Comparison of ENCODE assay signal across 8 mouse cellular contexts in genomic region chr11:116621258-116621704, GRCm38 (mm10). TPM values are rescaled to one million over a fixed set of nuclear protein-coding genes. Genes with fewer than 3 reads are reported as not detected.
A peak's percentile ranks its signal among the peaks of the same experiment; 100 is the strongest.
DNase-seq lines count a peak whose midpoint lies in the region; ATAC-seq lines count a peak whose summit lies in the region.

No protein-coding gene starts in this region.

- 60% methylated on average over 6 of the region's 6 CpGs for WGBS in forebrain, embryonic 14.5 days
- 74% methylated on average over 6 of the region's 6 CpGs for WGBS in forebrain, embryonic 12.5 days
- 8% methylated on average over 6 of the region's 6 CpGs for WGBS in heart, embryonic 14.5 days

- no peak; the same call in 1 of the 2 replicates for ATAC-seq in forebrain, embryonic 14.5 days
- no peak for ATAC-seq in forebrain, embryonic 12.5 days (ENCODE audit: low FRiP score)
- ATAC-seq in heart, embryonic 14.5 days (ENCODE audit: insufficient number of reproducible peaks, insufficient read depth, low FRiP score, low read depth) = 0 out of 2 replicates have a peak, but pooled peaks have one; percentile 27

- H3K27me3 ChIP-seq in forebrain, embryonic 14.5 days (replicated peaks; ENCODE audit: control insufficient read depth, insufficient read depth, low read length) = peaks cover 20% of the 10 kb centered on the region; the same call in 1 of the 2 replicates
- H3K27me3 ChIP-seq in forebrain, embryonic 12.5 days = peaks cover 45% of the 10 kb centered on the region
- no peaks in the 10 kb centered on the region for H3K27me3 ChIP-seq in heart, embryonic 14.5 days (ENCODE audit: control insufficient read depth, insufficient read depth, low read length)

- H3K27ac ChIP-seq in forebrain, embryonic 14.5 days (ENCODE audit: low read depth, low read length) = no peak overlapping the region
- H3K27ac ChIP-seq in forebrain, embryonic 12.5 days = no peak overlapping the region
- peak overlapping the region; percentile 40 to 43 for H3K27ac ChIP-seq in heart, embryonic 14.5 days (replicated peaks in 1 of 2; ENCODE audit: control insufficient read depth in 1 of 2, insufficient read depth in 1 of 2, low read depth in 2 of 2, low read length in 2 of 2)

- H3K9ac ChIP-seq in forebrain, embryonic 14.5 days (ENCODE audit: low read length) = no peak overlapping the region
- no peak overlapping the region for H3K9ac ChIP-seq in forebrain, embryonic 12.5 days
- H3K9ac ChIP-seq in heart, embryonic 14.5 days (ENCODE audit: low read length) = no peak overlapping the region

- DNase-seq in forebrain, embryonic 14.5 days (ENCODE audit: low spot score) = peak; percentile 52
- peak; percentile 73 for DNase-seq in adrenal gland, adult 18-20 months (ENCODE audit: low spot score in 2 of 2)
- peak; percentile 37 for DNase-seq in embryo, embryonic 9.5 days (ENCODE audit: extremely low spot score)
- DNase-seq in kidney, postnatal 10 days = peak; percentile 77
- DNase-seq in lung, postnatal 10 days = peak; percentile 94
- DNase-seq in frontal cortex, postnatal 25 days (ENCODE audit: low spot score in 2 of 2) = no peak

- no peaks in the 10 kb centered on the region for H3K36me3 ChIP-seq in forebrain, embryonic 14.5 days (ENCODE audit: control insufficient read depth, insufficient read depth, low read length)
- H3K36me3 ChIP-seq in forebrain, embryonic 12.5 days (replicated peaks) = no peaks in the 10 kb centered on the region
- no peaks in the 10 kb centered on the region for H3K36me3 ChIP-seq in heart, embryonic 14.5 days (ENCODE audit: control insufficient read depth, insufficient read depth, low read length)

- no peaks in the 10 kb centered on the region for H3K9me3 ChIP-seq in forebrain, embryonic 14.5 days (replicated peaks; ENCODE audit: control insufficient read depth, low read length)
- H3K9me3 ChIP-seq in forebrain, embryonic 12.5 days = no peaks in the 10 kb centered on the region
- no peaks in the 10 kb centered on the region for H3K9me3 ChIP-seq in heart, embryonic 14.5 days (ENCODE audit: control insufficient read depth, low read length)

- no peak overlapping the region for H3K4me3 ChIP-seq in forebrain, embryonic 14.5 days (ENCODE audit: low read depth, low read length)
- no peak overlapping the region for H3K4me3 ChIP-seq in forebrain, embryonic 12.5 days (replicated peaks)
- H3K4me3 ChIP-seq in heart, embryonic 14.5 days (ENCODE audit: control insufficient read depth in 1 of 2, insufficient read depth in 1 of 2, low read depth in 1 of 2, low read length in 2 of 2) = no peak overlapping the region

- H3K4me1 ChIP-seq in forebrain, embryonic 14.5 days (ENCODE audit: control insufficient read depth, insufficient read depth, low read length) = no peaks in the 10 kb centered on the region
- peaks cover 27% of the 10 kb centered on the region for H3K4me1 ChIP-seq in forebrain, embryonic 12.5 days
- peaks cover 58 to 72% of the 10 kb centered on the region in 2 experiments for H3K4me1 ChIP-seq in heart, embryonic 14.5 days (ENCODE audit: control insufficient read depth in 2 of 2, insufficient read depth in 2 of 2, low read length in 2 of 2)

- H3K4me2 ChIP-seq in forebrain, embryonic 14.5 days (ENCODE audit: low read length) = no peak overlapping the region
- H3K4me2 ChIP-seq in forebrain, embryonic 12.5 days = no peak overlapping the region
- H3K4me2 ChIP-seq in heart, embryonic 14.5 days (ENCODE audit: low read length) = peak overlapping the region; percentile 89

RNA-seq across cellular contexts. Expression of gene Rhbdf2, which starts 5.5 kb away (rescaled TPM):
- 0.61 TPM in 2 replicates for polyA plus RNA-seq in forebrain, embryonic 14.5 days (2014; fragmentation: Nextera tagmentation; extraction: Ambion mirVana)
- polyA plus RNA-seq in forebrain, embryonic 12.5 days (2016; fragmentation: Nextera tagmentation; extraction: Ambion mirVana) = 1.4 and 1.9 TPM in 2 replicates
- total RNA-seq in adrenal gland, adult 18-20 months (2021) = 10 to 100 TPM; 12.1 to 17.6 TPM
- 6.4 and 6.6 TPM in 2 replicates for polyA plus RNA-seq in heart, embryonic 14.5 days (2014; fragmentation: Nextera tagmentation; extraction: Ambion mirVana)

RNA-seq across cellular contexts. Expression of gene Prcd, which starts 32.1 kb away (rescaled TPM):
- 1.4 and 1.7 TPM in 2 replicates for polyA plus RNA-seq in forebrain, embryonic 14.5 days (2014; fragmentation: Nextera tagmentation; extraction: Ambion mirVana)
- polyA plus RNA-seq in forebrain, embryonic 12.5 days (2016; fragmentation: Nextera tagmentation; extraction: Ambion mirVana) = 0.76 and 1.3 TPM in 2 replicates
- 10 to 100 TPM; 12.5 to 13.2 TPM for total RNA-seq in adrenal gland, adult 18-20 months (2021)
- polyA plus RNA-seq in heart, embryonic 14.5 days (2014; fragmentation: Nextera tagmentation; extraction: Ambion mirVana) = 1.3 and 1.9 TPM in 2 replicates

RNA-seq across cellular contexts. Expression of gene Cygb, which starts 32.8 kb away (rescaled TPM):
- 14.7 and 15.4 TPM in 2 replicates for polyA plus RNA-seq in forebrain, embryonic 14.5 days (2014; fragmentation: Nextera tagmentation; extraction: Ambion mirVana)
- polyA plus RNA-seq in forebrain, embryonic 12.5 days (2016; fragmentation: Nextera tagmentation; extraction: Ambion mirVana) = 4.2 and 4.3 TPM in 2 replicates
- total RNA-seq in adrenal gland, adult 18-20 months (2021) = 10 to 100 TPM; 26.0 to 42.7 TPM
- polyA plus RNA-seq in heart, embryonic 14.5 days (2014; fragmentation: Nextera tagmentation; extraction: Ambion mirVana) = 5.8 and 6.7 TPM in 2 replicates

RNA-seq across cellular contexts. Expression of gene Aanat, which starts 35.0 kb away (rescaled TPM):
- polyA plus RNA-seq in forebrain, embryonic 14.5 days (2014; fragmentation: Nextera tagmentation; extraction: Ambion mirVana) = 0.36 TPM in 1 of 2 replicates, not detected in the other
- polyA plus RNA-seq in forebrain, embryonic 12.5 days (2016; fragmentation: Nextera tagmentation; extraction: Ambion mirVana) = 0.24 TPM in 1 of 2 replicates, not detected in the other
- total RNA-seq in adrenal gland, adult 18-20 months (2021) = not detected
- 0.28 TPM in 1 of 2 replicates, not detected in the other for polyA plus RNA-seq in heart, embryonic 14.5 days (2014; fragmentation: Nextera tagmentation; extraction: Ambion mirVana)

RNA-seq across cellular contexts. Expression of gene Ube2o, which starts 40.0 kb away (rescaled TPM):
- 16.7 and 20.7 TPM in 2 replicates for polyA plus RNA-seq in forebrain, embryonic 14.5 days (2014; fragmentation: Nextera tagmentation; extraction: Ambion mirVana)
- polyA plus RNA-seq in forebrain, embryonic 12.5 days (2016; fragmentation: Nextera tagmentation; extraction: Ambion mirVana) = 12.5 and 17.3 TPM in 2 replicates
- 10 to 100 TPM; 27.6 to 29.0 TPM for total RNA-seq in adrenal gland, adult 18-20 months (2021)
- polyA plus RNA-seq in heart, embryonic 14.5 days (2014; fragmentation: Nextera tagmentation; extraction: Ambion mirVana) = 14.4 and 17.1 TPM in 2 replicates

Comparison
In these comparisons a context has a peak if more than half of its experiments do, and no peak if none do; other contexts are left out.
1. DNase-seq: peak in forebrain, embryonic 14.5 days (single experiment), adrenal gland, adult 18-20 months (2 of 2), embryo, embryonic 9.5 days (single experiment), kidney, postnatal 10 days (single experiment) and lung, postnatal 10 days (single experiment); none in frontal cortex, postnatal 25 days (0 of 2).
2. H3K27ac ChIP-seq: peak in heart, embryonic 14.5 days (2 of 2); none in forebrain, embryonic 14.5 days (single experiment) and forebrain, embryonic 12.5 days (single experiment).